Mouse (Mus musculus): ENCODE measurements around the gene Fbxo46.

The Fbxo46 gene

DNA sequence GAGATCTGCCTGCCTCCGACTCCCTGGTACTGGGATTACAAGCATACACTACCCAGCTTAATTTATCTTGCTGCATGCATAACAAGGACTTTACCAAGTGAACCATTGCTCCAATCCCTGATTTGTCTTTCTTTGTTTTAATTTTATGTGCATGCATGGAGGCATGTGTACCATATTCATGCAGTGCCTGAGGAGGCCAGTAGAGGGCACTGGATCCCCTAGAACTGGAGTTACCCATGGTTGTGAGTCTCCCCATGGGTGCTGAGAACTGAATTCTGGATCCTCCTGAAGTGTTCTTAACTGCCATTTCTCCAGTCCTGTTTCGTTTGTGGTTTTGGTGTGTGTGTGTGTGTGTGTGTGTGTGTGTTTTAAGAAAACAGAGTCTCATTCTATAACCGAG, 47.3 kb downstream of the Fbxo46 start:
- no peak for DNase-seq (ENCODE audit: low read depth, low spot score)

DNA sequence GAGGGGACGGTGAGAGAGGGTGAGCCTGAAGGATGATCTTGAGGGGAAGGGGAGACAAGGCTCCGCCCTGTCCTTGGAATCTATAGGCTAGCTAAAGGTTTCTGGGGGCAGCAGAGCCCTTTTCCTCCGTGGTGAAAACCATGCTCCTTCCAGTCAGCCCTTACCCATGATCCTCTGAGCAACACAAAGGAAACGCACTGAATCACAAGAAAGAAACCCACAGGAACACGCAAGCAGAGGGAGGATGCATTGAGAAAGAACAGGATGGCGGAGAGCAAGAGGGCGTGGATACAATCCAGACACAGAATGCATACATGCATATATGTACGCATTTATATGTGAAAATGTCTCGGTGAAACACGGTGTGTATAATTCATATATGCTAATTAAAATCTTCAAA, 49.8 kb downstream of the Fbxo46 start:
- no peak for DNase-seq (ENCODE audit: low read depth, low spot score)

DNA sequence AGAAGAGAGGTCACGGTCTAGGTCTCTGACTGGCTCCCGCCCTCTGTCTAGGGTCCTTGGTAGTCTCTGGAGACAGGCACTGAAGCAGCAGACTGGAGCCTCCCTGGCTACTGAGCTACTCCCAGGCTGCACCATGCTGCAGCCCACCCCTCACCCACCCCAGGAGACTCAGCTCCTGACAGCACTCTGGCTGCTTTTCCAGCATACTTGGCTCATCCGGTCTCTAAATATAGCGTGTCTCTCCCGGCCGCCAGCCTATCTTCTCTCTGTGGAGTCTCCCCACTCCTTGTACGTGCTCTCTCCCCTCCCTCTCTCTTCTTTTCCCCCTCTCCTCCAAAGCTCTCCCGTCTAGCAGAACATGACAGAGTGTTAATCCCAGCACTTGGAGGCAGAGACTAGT, 50.5 kb downstream of the Fbxo46 start:
- peak; percentile 89 for DNase-seq (ENCODE audit: low read depth, low spot score)

DNA sequence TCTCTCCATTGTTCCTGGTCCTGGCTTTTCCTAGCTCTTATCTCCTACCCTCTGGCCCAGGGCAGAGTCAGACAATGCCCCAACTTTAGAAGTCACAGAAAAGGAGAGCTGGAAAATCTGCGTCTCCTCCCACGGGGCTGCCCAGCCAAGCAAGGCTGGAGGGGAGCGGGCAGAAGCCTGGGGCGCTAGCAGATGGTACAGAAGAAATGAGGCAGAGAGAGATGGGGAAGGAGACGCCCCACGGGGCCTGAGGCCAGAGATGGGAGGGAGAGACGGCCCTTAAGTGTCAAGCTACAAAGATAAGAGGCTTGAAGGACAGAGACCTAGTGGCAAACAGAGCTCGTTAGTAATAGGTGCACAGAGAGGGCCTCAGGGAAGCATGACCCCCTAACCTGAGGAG, 52.2 kb downstream of the Fbxo46 start:
- no peak for DNase-seq (ENCODE audit: low read depth, low spot score)

DNA sequence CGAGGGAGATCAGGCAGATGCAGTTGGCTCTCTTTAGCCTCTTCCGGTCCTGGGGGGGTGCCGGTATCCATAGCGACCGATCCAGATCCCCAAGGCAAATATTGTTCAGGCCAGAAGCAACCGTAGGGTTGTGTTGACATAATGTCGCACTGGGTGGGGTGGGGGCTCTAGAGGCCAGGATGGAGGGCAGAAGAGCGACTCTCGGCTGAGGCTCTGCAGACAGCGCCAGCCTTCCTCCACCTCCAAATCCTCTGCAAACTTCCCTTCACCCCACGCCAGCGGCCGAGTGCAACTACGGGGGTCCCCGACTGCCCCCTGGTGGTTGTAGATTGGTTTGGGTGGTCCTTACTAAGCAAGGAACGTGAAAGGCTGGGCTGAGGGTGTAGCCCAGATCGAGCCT, 53.2 kb downstream of the Fbxo46 start:
- peak; percentile 69 for DNase-seq (ENCODE audit: low read depth, low spot score)

DNA sequence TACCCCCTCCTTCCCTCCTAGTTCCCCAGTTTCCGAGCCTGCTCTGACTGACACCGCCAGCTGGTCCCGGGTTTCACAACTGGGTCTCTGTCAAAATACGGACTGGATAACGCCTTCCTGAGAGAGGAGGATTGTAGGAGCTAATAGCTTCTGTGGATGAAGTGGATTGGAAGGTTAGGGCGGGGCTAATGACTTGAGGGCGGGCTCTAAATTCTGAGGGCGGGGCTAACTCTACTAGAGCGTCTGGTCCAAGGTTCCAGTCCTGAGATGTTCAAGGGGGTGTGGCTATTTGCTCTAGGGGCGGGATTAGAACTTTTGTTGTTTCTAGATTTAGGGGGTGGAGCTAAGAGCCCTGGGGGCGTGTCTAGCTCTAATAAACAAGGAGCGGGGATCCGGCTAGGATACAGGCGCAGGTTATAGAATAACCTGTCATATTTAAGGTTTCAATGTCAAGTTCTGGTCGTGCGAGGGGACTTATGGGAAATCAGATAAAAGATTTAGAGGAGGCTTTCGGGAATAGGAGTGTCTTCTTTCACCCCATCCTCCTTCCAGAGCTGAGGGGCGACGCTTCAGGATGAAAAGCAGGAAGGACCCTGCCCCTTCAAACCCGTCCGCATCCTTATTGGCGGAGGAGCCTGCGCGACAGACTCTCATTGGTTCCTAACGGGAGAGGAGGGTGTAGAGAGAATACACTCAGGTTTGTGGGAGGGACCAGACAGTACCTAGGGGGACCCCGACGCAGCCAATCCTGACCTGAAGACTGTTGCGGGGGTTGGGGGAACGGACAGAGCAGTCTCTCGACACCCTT, 56.3 kb downstream of the Fbxo46 start, which contains the start of gene Eml2:
Gene Eml2 (plus strand): TSS at position 714 of the 808 bp plus-strand sequence.
- peak; percentile 97 for DNase-seq (ENCODE audit: low read depth, low spot score)

DNA sequence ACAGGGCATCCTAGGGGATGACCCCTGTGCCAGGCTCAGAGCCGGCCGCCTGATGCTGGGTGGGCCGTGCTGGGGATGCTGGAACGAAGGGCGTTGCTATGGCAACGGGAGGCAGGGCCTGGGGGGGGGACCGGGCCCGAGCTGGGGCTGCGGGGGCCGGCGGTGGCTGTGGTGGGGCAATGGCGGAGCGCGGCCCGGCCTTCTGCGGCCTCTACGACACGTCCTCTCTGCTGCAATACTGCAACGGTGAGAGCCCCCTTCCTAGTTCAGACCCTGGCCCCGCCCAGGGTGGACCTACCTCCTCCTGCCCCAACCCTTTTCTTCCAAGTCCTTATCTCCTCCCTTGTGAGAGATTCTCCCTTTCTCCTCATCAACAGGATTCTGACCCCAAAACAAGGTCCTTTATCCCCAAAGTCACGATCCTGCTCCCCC, 56.9 kb downstream of the Fbxo46 start:
- no peak for DNase-seq (ENCODE audit: low read depth, low spot score)

DNA sequence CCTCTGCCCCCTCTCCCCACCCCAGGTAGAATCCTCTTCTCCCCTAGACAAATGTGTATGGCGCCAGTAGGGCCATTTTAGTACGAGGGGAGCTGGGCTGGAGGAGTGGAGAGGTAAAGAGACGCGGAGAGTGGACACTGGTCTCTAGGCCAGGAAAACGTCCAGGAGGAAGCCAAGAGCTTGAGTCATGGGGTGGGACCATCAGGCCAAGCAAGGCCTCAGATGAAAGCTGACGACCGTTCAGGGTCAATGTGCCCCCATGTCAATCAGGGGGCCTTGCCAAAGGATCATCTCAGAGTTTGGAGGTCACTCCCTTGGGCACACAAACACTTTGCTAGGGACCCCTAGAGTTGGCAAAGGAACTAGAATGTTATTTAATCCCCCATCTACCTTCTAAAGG, 57.6 kb downstream of the Fbxo46 start:
- DNase-seq (ENCODE audit: low read depth, low spot score) = no peak

DNA sequence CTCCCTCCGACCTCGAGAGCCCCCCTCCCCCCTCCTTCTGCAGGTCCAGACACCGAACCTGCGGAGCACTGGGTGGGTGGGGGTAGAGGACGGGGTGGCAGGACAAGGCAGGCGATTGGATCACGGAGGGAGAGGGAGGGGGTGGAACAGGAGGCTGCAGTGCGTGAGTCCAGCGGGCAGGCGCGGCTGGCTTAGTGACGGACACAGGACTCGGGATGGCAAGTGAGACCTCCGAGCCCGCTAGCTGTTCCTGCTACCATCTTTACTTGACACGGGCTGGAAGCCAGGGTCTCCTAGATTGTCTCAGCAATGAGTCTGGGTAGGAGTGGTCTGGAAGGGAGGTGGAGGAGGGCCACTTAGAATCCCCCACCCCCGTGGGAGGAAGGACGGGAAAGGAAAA, 58.4 kb downstream of the Fbxo46 start:
- no peak for DNase-seq (ENCODE audit: low read depth, low spot score)

DNA sequence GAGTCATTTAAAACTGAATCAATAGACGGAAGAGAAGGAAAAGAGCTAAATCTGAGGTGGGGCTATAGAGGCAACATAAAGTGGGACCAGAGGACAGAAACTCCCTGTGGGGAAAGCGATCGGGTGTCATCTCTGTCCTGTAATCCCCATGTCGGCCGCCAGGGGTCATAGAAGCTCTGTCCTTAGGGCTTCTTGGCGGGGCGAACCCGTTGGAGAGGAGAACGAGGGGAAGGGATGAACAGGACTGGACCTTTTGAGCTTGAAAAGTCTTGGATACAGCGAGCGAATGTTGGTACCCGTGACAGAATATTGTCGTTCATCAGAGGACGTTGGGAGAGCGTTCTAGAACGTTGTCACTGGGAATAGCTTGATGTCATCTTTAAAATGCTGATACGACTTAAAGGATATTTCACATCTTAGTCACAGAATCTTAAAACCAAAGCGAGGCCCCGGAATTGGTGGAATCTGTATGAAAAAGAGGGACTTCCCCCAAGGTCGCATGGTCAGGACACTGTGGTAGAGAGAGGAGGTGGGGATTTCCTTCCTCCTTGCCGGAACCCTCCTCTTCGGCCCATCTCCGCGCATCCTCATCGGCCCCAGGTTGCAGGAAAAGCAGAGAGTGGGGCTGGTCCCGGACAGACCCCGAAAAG, 58.9 kb downstream of the Fbxo46 start:
- no peak for DNase-seq (ENCODE audit: low read depth, low spot score)

DNA sequence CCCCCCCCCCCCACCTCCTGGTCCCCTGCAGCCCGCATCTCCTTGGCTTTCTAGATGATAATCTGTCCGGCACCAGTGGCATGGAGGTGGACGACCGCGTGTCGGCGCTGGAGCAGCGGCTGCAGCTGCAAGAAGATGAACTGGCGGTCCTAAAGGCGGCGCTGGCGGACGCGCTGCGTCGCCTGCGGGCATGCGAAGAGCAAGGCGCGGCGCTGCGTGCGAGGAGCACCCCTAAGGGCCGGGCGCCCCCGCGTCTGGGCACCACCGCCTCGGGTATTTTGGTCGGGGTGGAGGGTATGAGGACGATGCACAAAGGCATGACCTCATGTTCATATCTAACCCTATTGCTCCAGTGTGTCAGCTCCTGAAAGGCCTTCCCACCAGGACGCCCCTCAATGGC, 59.5 kb downstream of the Fbxo46 start:
- DNase-seq (ENCODE audit: low read depth, low spot score) = no peak

DNA sequence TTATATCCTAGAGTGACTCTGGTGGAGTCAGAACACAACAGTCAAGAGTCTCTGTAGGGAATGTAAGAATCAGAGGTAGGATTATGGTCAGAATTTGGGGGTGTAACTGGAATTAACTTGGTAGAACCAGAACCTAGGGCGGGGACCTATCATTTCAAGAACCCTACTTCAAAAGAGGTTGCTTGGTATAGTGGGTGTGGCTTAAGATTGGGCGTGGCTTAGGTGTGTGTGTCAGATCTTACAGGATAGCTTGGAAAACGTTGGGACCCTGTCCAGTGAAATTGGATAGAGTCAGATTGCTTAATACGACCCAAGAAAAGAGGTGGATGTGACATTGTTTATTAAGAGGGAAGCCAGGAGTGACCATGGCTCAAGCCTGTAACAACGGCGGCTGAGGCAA, 60.3 kb downstream of the Fbxo46 start:
- DNase-seq (ENCODE audit: low read depth, low spot score) = no peak

DNA sequence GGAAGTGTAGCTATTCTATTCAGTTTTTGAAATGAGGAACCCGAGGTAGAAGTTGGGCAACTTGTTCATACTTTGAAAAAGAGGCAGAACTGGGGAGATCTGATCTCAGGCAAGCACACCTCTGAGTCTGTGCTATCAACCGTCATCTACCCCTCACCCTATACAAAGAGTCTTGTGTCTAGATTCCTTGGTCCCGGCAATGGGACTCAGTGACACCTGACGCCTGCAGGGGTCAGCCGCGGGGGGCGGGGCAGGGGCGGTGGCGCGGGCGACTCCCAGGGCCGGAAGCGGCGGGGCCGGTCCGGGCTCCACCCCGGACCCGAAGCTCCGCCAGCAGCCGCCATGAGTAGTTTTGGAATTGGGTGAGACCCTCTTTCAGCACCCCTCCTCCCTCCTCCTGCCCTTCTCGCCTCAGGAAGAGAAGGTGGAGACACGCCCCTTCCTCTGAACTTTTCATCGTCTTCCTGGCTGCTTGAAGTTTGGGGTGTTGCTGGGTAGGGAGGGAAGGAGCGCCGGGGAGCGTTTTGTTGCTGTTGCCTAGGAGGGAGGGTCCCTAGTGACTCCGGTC, 61.3 kb downstream of the Fbxo46 start:
- DNase-seq (ENCODE audit: low read depth, low spot score) = no peak

DNA sequence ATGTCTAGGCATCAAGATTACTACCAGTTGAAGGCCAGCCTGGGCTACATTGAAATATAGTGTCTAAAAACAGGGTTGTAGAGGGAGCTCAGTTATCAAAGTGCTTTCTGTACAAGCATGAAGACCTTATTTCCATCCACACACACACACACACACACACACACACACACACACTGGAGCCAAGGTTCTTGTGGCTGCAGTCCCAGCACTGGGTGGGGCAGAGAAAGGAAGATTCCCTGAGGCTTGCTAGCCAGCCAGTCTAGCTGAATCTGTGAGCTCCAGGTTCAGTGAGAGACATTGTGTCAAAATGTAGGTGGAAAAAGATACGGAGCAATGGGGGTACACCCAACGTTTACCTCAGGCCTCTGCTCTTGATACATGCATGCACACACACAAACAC, 64.6 kb downstream of the Fbxo46 start:
- DNase-seq (ENCODE audit: low read depth, low spot score) = no peak

DNA sequence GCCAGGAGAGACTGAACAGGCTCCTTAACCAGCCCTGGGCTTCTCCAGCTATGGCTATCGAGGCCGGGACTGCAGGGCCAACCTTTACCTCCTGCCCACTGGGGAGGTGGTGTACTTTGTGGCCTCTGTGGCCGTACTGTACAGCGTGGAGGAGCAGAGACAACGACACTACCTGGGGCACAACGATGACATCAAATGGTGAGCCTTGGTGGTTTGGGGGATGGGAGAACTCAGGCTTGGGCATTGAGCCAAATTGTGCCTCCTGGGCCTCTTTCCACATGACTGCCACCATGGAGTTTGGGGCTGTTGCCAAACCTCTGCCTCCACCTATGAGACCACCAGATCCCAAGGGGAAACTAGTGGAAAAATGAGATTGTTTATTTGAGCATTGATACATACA, 65.1 kb downstream of the Fbxo46 start:
- no peak for DNase-seq (ENCODE audit: low read depth, low spot score)

Data from telencephalon, adult 2 months (tissue).